Mouse (Mus musculus): ENCODE data around the gene Nckap5l.

- no peak for TF ChIP-seq CTCF (IDR thresholded peaks at IDR 0.05; ENCODE audit: low read depth)
- TF ChIP-seq EP300 (IDR thresholded peaks at IDR 0.05; ENCODE audit: low read depth) = no peak
These were observed 35.9 kb downstream of the Nckap5l start for GRCm38 (mm10) chr15:99421676-99422075.
